Mouse (Mus musculus): ENCODE measurements at regions not wholly inside any gene's neighbourhood (a gene's known extent, or its start where the extent isn't known, plus 50 kb on each side); places are given as distances from the start of the nearest gene placed in this dataset.

GRCm38 (mm10) chr1:35765692-35766091 lies 302.5 kb upstream of the Hs6st1 start:
- TF ChIP-seq HCFC1 (IDR thresholded peaks at IDR 0.05; ENCODE audit: borderline replicate concordance, insufficient read depth, low read length) (no peak), MAFK (IDR thresholded peaks at IDR 0.05; ENCODE audit: insufficient read depth, low read depth, low read length) (no peak), CHD2 (IDR thresholded peaks at IDR 0.05; ENCODE audit: low read depth, low read length) (no peak), ZNF384 (IDR thresholded peaks at IDR 0.05; ENCODE audit: low read depth, low read length) (no peak), ZC3H11A (IDR thresholded peaks at IDR 0.05; ENCODE audit: borderline replicate concordance, low read depth, low read length) (no peak)
- H3K27ac ChIP-seq (ENCODE audit: insufficient read depth, low read depth, low read length, poor library complexity, severe bottlenecking) = no peak overlapping the region
- no peak overlapping the region for H3K4me3 ChIP-seq (ENCODE audit: insufficient read depth in 1 of 2, low read depth in 1 of 2, low read length in 2 of 2, poor library complexity in 1 of 2, severe bottlenecking in 1 of 2)
- H3K9ac ChIP-seq (ENCODE audit: insufficient read depth, low read depth, low read length, poor library complexity, severe bottlenecking) = no peak overlapping the region
- peak; percentile 6 for DNase-seq (ENCODE audit: low read depth, low spot score)
- no peaks in the 10 kb centered on the region for H3K36me3 ChIP-seq (ENCODE audit: control insufficient read depth, insufficient read depth, low read length, poor library complexity, severe bottlenecking)
- peaks cover 0 to 4% of the 10 kb centered on the region in 2 experiments; a peak in 1 of 4 replicates for H3K4me1 ChIP-seq (ENCODE audit: control insufficient read depth in 2 of 2, insufficient read depth in 2 of 2, low read length in 2 of 2, poor library complexity in 1 of 2)
- H3K9me3 ChIP-seq (ENCODE audit: control insufficient read depth, insufficient read depth, low read depth, low read length) = no peaks in the 10 kb centered on the region
- in situ Hi-C loops (cut with MboI; ENCODE audit: low sequenced_read_pairs in 2 of 2, unreplicated experiment in 2 of 2) = no loop called here

- no peak overlapping the region for H3K27ac ChIP-seq (ENCODE audit: insufficient read depth, low read depth, low read length, poor library complexity, severe bottlenecking)
- H3K9me3 ChIP-seq (ENCODE audit: control insufficient read depth, insufficient read depth, low read depth, low read length) = no peaks in the 10 kb centered on the region
- no peak overlapping the region for H3K4me3 ChIP-seq (ENCODE audit: insufficient read depth in 1 of 2, low read depth in 1 of 2, low read length in 2 of 2, poor library complexity in 1 of 2, severe bottlenecking in 1 of 2)
- no peak for DNase-seq (ENCODE audit: low read depth, low spot score)
- in situ Hi-C loops (cut with MboI; ENCODE audit: low sequenced_read_pairs in 2 of 2, unreplicated experiment in 2 of 2) = no loop called here
- H3K36me3 ChIP-seq (ENCODE audit: control insufficient read depth, insufficient read depth, low read length, poor library complexity, severe bottlenecking) = no peaks in the 10 kb centered on the region
- H3K4me1 ChIP-seq (ENCODE audit: control insufficient read depth in 2 of 2, insufficient read depth in 2 of 2, low read length in 2 of 2, poor library complexity in 1 of 2) = peaks cover 0 to 4% of the 10 kb centered on the region in 2 experiments; a peak in 1 of 4 replicates
- no peak overlapping the region for H3K9ac ChIP-seq (ENCODE audit: insufficient read depth, low read depth, low read length, poor library complexity, severe bottlenecking)
- TF ChIP-seq MAFK (IDR thresholded peaks at IDR 0.05; ENCODE audit: insufficient read depth, low read depth, low read length) (no peak), HCFC1 (IDR thresholded peaks at IDR 0.05; ENCODE audit: borderline replicate concordance, insufficient read depth, low read length) (no peak), CHD2 (IDR thresholded peaks at IDR 0.05; ENCODE audit: low read depth, low read length) (no peak), ZNF384 (IDR thresholded peaks at IDR 0.05; ENCODE audit: low read depth, low read length) (no peak), ZC3H11A (IDR thresholded peaks at IDR 0.05; ENCODE audit: borderline replicate concordance, low read depth, low read length) (no peak)
Measured at GRCm38 (mm10) chr1:35766271-35766670, 301.9 kb upstream of the Hs6st1 start.

DNA sequence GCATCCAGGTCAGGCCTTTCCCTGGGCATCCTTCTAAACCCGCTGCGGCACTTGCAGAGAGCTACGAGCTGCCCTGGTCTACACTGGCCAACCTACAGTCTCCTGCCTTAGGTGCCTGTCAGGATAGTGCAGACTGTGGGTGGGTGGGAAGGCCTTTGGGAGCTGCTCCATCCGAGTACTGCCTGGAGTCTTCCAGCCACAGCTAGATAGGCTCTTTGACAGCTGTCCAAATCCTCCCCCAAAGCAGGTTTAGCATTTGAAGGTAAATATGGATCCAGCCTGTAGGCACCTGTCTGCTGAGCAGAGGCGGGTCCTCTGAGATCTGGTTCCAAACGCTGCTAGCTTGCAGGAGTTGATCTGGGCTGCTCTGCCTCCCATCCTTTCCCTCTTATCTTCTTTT lies 295.6 kb upstream of the Hs6st1 start:
- H3K27ac ChIP-seq (ENCODE audit: insufficient read depth, low read depth, low read length, poor library complexity, severe bottlenecking) = no peak overlapping the region
- no peaks in the 10 kb centered on the region for H3K36me3 ChIP-seq (ENCODE audit: control insufficient read depth, insufficient read depth, low read length, poor library complexity, severe bottlenecking)
- TF ChIP-seq CHD2 (IDR thresholded peaks at IDR 0.05; ENCODE audit: low read depth, low read length) (no peak), ZNF384 (IDR thresholded peaks at IDR 0.05; ENCODE audit: low read depth, low read length) (no peak), MAFK (IDR thresholded peaks at IDR 0.05; ENCODE audit: insufficient read depth, low read depth, low read length) (no peak), ZC3H11A (IDR thresholded peaks at IDR 0.05; ENCODE audit: borderline replicate concordance, low read depth, low read length) (no peak), HCFC1 (IDR thresholded peaks at IDR 0.05; ENCODE audit: borderline replicate concordance, insufficient read depth, low read length) (no peak)
- H3K9ac ChIP-seq (ENCODE audit: insufficient read depth, low read depth, low read length, poor library complexity, severe bottlenecking) = no peak overlapping the region
- H3K4me3 ChIP-seq (ENCODE audit: insufficient read depth in 1 of 2, low read depth in 1 of 2, low read length in 2 of 2, poor library complexity in 1 of 2, severe bottlenecking in 1 of 2) = no peak overlapping the region
- no peaks in the 10 kb centered on the region for H3K4me1 ChIP-seq (ENCODE audit: control insufficient read depth in 2 of 2, insufficient read depth in 2 of 2, low read length in 2 of 2, poor library complexity in 1 of 2)
- in situ Hi-C loops (cut with MboI; ENCODE audit: low sequenced_read_pairs in 2 of 2, unreplicated experiment in 2 of 2) = no loop called here
- H3K9me3 ChIP-seq (ENCODE audit: control insufficient read depth, insufficient read depth, low read depth, low read length) = no peaks in the 10 kb centered on the region
- DNase-seq (ENCODE audit: low read depth, low spot score) = no peak

DNA sequence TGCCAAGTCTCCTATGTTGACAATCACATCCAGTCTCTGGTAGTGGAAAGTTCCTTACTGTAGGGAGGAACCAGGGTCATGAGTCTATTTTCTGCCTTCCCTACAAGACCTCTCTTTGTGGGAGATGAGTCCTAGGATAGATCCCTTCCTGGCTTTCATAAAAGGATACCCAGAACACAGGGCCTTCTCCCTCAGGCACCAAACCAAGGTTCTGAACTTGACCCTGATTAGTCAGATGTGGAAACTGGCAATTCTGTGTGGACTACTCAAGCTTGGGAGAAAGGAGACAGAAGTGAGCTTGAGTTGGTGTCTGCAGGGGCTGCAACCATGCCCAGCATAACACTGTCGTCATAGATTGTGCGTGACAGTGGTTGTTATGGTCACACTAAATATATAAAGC lies 293.6 kb upstream of the Hs6st1 start:
- Histone ChIP-seq H3K4me1 (ENCODE audit: control insufficient read depth in 2 of 2, insufficient read depth in 2 of 2, low read length in 2 of 2, poor library complexity in 1 of 2) (no peaks in the 10 kb centered on the region), H3K27ac (ENCODE audit: insufficient read depth, low read depth, low read length, poor library complexity, severe bottlenecking) (no peak overlapping the region), H3K4me3 (ENCODE audit: insufficient read depth in 1 of 2, low read depth in 1 of 2, low read length in 2 of 2, poor library complexity in 1 of 2, severe bottlenecking in 1 of 2) (no peak overlapping the region), H3K36me3 (ENCODE audit: control insufficient read depth, insufficient read depth, low read length, poor library complexity, severe bottlenecking) (no peaks in the 10 kb centered on the region), H3K9me3 (ENCODE audit: control insufficient read depth, insufficient read depth, low read depth, low read length) (no peaks in the 10 kb centered on the region), H3K9ac (ENCODE audit: insufficient read depth, low read depth, low read length, poor library complexity, severe bottlenecking) (no peak overlapping the region)
- TF ChIP-seq CHD2 (IDR thresholded peaks at IDR 0.05; ENCODE audit: low read depth, low read length) (no peak), ZNF384 (IDR thresholded peaks at IDR 0.05; ENCODE audit: low read depth, low read length) (no peak), ZC3H11A (IDR thresholded peaks at IDR 0.05; ENCODE audit: borderline replicate concordance, low read depth, low read length) (no peak), HCFC1 (IDR thresholded peaks at IDR 0.05; ENCODE audit: borderline replicate concordance, insufficient read depth, low read length) (no peak), MAFK (IDR thresholded peaks at IDR 0.05; ENCODE audit: insufficient read depth, low read depth, low read length) (no peak)
- in situ Hi-C loops (cut with MboI; ENCODE audit: low sequenced_read_pairs in 2 of 2, unreplicated experiment in 2 of 2) = no loop called here
- no peak for DNase-seq (ENCODE audit: low read depth, low spot score)

DNA sequence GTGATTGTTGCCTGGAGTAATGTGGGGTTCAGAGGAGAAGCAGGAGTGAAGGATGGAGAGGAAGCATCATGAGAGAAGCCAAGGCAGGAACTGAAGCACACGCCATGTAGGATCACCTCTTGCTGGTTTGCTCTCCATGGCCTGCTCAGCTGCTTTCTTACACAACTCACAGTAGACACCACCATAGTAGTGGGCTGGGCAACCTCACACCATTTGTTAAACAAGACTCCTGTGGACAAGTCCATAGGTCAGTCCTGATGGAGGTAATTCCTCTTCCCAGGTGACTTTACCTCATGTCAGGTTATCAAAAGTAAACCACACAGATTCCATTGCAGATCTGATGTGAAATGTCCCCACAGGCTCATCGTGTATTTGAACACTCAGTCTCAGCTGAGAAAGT lies 285.5 kb upstream of the Hs6st1 start:
- H3K27ac ChIP-seq (ENCODE audit: insufficient read depth, low read depth, low read length, poor library complexity, severe bottlenecking) = no peak overlapping the region
- in situ Hi-C loops (cut with MboI; ENCODE audit: low sequenced_read_pairs in 2 of 2, unreplicated experiment in 2 of 2) = no loop called here
- no peak for DNase-seq (ENCODE audit: low read depth, low spot score)
- no peaks in the 10 kb centered on the region for H3K36me3 ChIP-seq (ENCODE audit: control insufficient read depth, insufficient read depth, low read length, poor library complexity, severe bottlenecking)
- H3K4me3 ChIP-seq (ENCODE audit: insufficient read depth in 1 of 2, low read depth in 1 of 2, low read length in 2 of 2, poor library complexity in 1 of 2, severe bottlenecking in 1 of 2) = no peak overlapping the region
- no peak for TF ChIP-seq MAFK (IDR thresholded peaks at IDR 0.05; ENCODE audit: insufficient read depth, low read depth, low read length)
- no peak for TF ChIP-seq ZNF384 (IDR thresholded peaks at IDR 0.05; ENCODE audit: low read depth, low read length)
- no peak for TF ChIP-seq ZC3H11A (IDR thresholded peaks at IDR 0.05; ENCODE audit: borderline replicate concordance, low read depth, low read length)
- TF ChIP-seq HCFC1 (IDR thresholded peaks at IDR 0.05; ENCODE audit: borderline replicate concordance, insufficient read depth, low read length) = no peak
- no peak for TF ChIP-seq CHD2 (IDR thresholded peaks at IDR 0.05; ENCODE audit: low read depth, low read length)
- peaks cover 2% of the 10 kb centered on the region; the same call in 1 of the 2 replicates for H3K9me3 ChIP-seq (ENCODE audit: control insufficient read depth, insufficient read depth, low read depth, low read length)
- H3K9ac ChIP-seq (ENCODE audit: insufficient read depth, low read depth, low read length, poor library complexity, severe bottlenecking) = no peak overlapping the region
- H3K4me1 ChIP-seq (ENCODE audit: control insufficient read depth in 2 of 2, insufficient read depth in 2 of 2, low read length in 2 of 2, poor library complexity in 1 of 2) = no peaks in the 10 kb centered on the region
